Mouse (Mus musculus): ENCODE measurements around the gene Sorbs2. TPM values are rescaled to one million over a fixed set of nuclear protein-coding genes. Genes with fewer than 3 reads are reported as not detected.

Gene Sorbs2
- total RNA-seq, 1 experiment from 2014 or later = 0.59 TPM

Other genes with a start within 250 kb of the Sorbs2 start
- not detected in 2 replicates for gene F11, start 245.8 kb upstream of the Sorbs2 start, total RNA-seq (2017)
- not detected in 2 replicates for gene Klkb1, start 212.9 kb upstream of the Sorbs2 start, total RNA-seq (2017)
- gene Gm45753, start 199.3 kb upstream of the Sorbs2 start, total RNA-seq (2017) = not detected in 2 replicates
- 8.9 and 11.8 TPM in 2 replicates for gene Cyp4v3, start 174.6 kb upstream of the Sorbs2 start, total RNA-seq (2017)
- gene Fam149a, start 125.5 kb upstream of the Sorbs2 start, total RNA-seq (2017) = 0.23 TPM in 1 of 2 replicates, not detected in the other
- gene Tlr3, start 96.7 kb upstream of the Sorbs2 start, total RNA-seq (2017) = 0.63 and 1.1 TPM in 2 replicates

Data from common myeloid progenitor, adult 5-6 weeks (primary cell).